Mouse (Mus musculus) CD4-positive helper T cell, adult 2 months (primary cell): ENCODE data around the gene Gm49425.

Experiments
- DNase-seq: peaks from one replicate; pipeline ENCODE4 v3.0.0-alpha.2; 2012; ENCODE audit warnings: low read depth, missing footprints, low spot score

Gene Gm49425

DNA sequence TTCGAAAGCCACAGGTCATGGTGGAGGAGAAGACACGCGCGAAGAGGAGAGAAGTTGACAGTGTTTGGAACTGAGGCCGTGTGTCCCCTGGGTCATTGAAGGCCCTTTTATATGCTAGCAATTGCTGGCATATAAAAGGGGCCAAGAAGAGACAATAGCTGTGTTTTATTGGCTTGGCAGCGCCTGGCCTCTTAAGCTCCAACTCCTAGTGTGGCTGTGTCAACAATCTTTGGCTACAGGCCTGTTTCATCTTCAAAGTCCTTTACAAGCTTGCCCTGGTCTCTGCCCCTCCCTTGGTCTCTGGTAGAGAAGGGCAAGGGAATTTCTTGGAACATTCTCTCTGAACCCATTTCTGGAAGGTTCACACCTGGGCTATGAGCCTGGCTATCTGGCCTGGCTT, 25.6 kb downstream of the Gm49425 start, which contains the start of gene Krt83:
TSS of gene Krt83 (minus strand) at position 82 of the 400 bp plus-strand sequence.
- DNase-seq = no peak

- peak; percentile 76 for DNase-seq
Measured at GRCm38 (mm10) chr15:101485911-101486635, 31.0 kb downstream of the Gm49425 start.

DNA sequence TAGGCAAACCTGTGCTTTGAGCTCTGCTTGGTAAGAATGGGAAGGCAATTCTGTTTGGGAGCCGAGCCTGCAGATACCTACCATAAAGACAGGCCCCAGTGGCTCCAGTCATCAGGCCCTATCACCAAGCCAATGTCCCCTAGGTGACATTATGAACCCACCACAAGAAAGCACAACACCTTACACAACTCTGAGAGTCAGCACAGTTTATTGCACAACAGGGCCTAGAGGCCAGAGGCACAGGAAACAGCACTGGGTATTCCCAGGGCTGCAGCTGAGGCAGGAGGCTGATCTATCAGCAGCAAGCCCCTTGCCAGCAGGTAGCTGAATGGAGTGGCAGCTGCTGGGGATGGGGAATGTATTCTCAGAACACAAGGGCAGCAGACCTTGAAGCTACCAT, 32.1 kb downstream of the Gm49425 start:
- DNase-seq = no peak

GRCm38 (mm10) chr15:101483646-101484045, 33.4 kb downstream of the Gm49425 start:
- DNase-seq = no peak

DNA sequence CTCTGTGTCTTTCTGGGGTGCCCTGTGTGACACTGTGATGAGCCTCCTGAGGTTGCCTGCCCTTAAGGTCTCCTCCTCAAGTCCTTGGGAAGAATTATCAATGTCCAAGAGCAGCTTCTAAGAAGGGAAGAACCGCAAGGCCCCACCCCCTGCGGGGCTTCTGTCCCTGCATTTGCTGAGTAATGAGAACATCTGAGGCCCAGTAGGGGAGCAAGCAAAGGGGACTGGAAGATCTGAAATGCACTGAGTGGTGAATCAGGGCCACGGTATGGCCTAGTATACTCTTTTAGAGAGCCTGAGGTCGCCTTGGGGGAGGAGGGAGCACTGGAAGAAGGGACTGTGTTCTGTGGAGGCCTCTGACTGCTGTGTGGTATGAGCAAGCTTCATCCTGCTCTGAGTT, 35.0 kb downstream of the Gm49425 start:
- no peak for DNase-seq

DNA sequence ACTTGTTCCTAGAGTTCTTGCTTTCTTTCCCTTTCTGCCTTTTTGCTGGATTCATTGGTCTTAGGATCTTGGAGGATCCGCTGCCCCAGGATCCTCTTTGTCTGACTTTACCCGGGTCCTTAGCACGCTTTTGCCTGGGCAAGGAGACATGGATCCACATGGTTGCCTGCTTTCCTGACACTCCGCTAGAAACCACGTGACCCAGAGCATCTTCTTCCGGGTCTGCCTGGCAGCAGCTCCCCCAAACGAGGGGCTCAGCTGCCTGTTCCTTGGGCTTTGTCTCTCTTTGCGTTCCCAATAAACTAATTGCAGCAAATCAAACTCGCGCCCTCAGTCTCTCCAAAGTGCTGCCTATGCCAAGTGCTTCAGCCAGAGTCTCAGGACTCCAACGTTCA, 37.4 kb downstream of the Gm49425 start:
- no peak for DNase-seq

- DNase-seq = peak; percentile 41
Measured at GRCm38 (mm10) chr15:101479007-101479665, 37.9 kb downstream of the Gm49425 start.

DNA sequence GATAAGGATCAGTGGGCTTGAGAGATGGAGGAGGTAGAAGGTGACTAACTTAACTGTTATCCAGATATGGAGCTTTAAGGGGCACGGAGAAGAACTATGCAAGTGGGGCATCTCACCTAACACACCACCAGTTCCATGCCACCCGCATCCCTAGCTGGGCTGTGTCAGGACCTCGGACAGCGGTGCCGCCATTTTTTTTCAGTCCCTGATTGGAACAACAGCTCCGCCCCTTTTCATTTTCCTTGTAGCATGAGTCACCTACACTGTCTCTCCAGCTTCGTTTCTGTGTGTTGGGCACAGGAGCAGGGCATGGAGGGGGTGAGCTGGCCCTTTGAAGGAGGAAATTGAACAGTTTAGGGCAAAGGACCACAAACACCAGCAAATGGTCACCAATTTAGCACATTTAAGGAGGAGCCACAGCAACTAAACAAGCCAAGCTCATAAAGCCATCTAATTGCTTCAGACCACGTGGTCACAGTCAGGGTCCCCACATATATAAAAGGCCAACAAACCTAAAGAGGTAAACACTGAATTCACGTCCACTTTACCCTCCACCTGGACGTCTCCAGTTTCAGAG, 44.0 kb downstream of the Gm49425 start, which contains the start of gene Krt86:
TSS of gene Krt86 (plus strand) at position 527 of the 577 bp plus-strand sequence.
- DNase-seq = no peak

DNA sequence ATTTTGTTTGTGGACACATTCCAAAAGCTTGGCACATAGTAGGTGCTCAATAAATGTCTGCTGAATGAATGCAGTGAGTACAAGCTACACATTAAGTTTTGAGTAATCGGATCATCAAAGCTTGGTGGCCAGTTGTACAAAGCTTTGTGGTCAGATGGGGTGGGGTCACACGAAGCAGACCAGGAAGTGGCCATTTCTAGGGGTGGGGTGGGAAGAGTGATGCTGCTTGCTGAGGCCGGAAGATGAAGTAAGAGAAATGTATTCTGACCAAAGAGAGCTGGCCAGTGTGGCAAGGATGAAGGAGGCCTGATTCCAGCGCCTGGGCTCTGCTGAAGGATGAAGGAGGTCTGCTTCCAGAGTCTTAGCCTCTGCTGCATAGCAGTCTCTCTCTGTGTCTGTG, 48.0 kb downstream of the Gm49425 start:
- no peak for DNase-seq
